Mouse (Mus musculus) retina, adult 2 months (tissue): ENCODE data around the gene Kcnrg.
"Not testable (repeated sequence)": the region's sequence is repeated elsewhere in the genome, so short reads cannot be mapped to it uniquely, and the experiment has no call there.

Experiments used
- DNase-seq: peaks from one replicate; pipeline ENCODE4 v3.0.0-alpha.2; 2012; ENCODE audit warnings: low read depth, low spot score

The Kcnrg gene

GRCm38 (mm10) chr14:61607157-61607556, at the start of gene Kcnrg:
Gene Kcnrg (plus strand): TSS chr14:61607457.
- no peak for DNase-seq

GRCm38 (mm10) chr14:61558901-61559300, 48.4 kb upstream of the Kcnrg start:
- no peak for DNase-seq

- DNase-seq = no peak
Observed at GRCm38 (mm10) chr14:61559856-61560255, 47.4 kb upstream of the Kcnrg start.

GRCm38 (mm10) chr14:61566211-61566610, 41.0 kb upstream of the Kcnrg start:
- not testable (repeated sequence) for DNase-seq

GRCm38 (mm10) chr14:61569344-61569743, 37.9 kb upstream of the Kcnrg start:
- DNase-seq = no peak

- peak; percentile 64 for DNase-seq
Observed at GRCm38 (mm10) chr14:61571366-61571765, 35.9 kb upstream of the Kcnrg start.

- no peak for DNase-seq
Observed at GRCm38 (mm10) chr14:61572131-61572530, 35.1 kb upstream of the Kcnrg start.

- no peak for DNase-seq
Observed at GRCm38 (mm10) chr14:61575066-61575465, 32.2 kb upstream of the Kcnrg start.

- DNase-seq = no peak
Observed at GRCm38 (mm10) chr14:61575941-61576340, 31.3 kb upstream of the Kcnrg start.

- DNase-seq = no peak
Observed at GRCm38 (mm10) chr14:61589288-61590065, 17.8 kb upstream of the Kcnrg start.

GRCm38 (mm10) chr14:61596719-61597426, 10.4 kb upstream of the Kcnrg start:
- DNase-seq = no peak

- no peak for DNase-seq
Observed at GRCm38 (mm10) chr14:61597968-61598367, 9.3 kb upstream of the Kcnrg start, which contains the start of gene Trim13. Gene Trim13 (plus strand): TSS chr14:61598247.

GRCm38 (mm10) chr14:61599057-61599806, 8.0 kb upstream of the Kcnrg start:
- DNase-seq = peak; percentile 54

- no peak for DNase-seq
Observed at GRCm38 (mm10) chr14:61601348-61601747, 5.9 kb upstream of the Kcnrg start.

- no peak for DNase-seq
Observed at GRCm38 (mm10) chr14:61603069-61603755, 4.0 kb upstream of the Kcnrg start.

- DNase-seq = no peak
Observed at GRCm38 (mm10) chr14:61604081-61604480, 3.2 kb upstream of the Kcnrg start.

GRCm38 (mm10) chr14:61606088-61606487, 1.2 kb upstream of the Kcnrg start:
- DNase-seq = not testable (repeated sequence)

GRCm38 (mm10) chr14:61611766-61612165, 4.5 kb downstream of the Kcnrg start:
- no peak for DNase-seq

- DNase-seq = no peak
Observed at GRCm38 (mm10) chr14:61613319-61613718, 6.1 kb downstream of the Kcnrg start.

- DNase-seq = no peak
Observed at GRCm38 (mm10) chr14:61620371-61620770, 13.1 kb downstream of the Kcnrg start.

GRCm38 (mm10) chr14:61635969-61636368, 28.7 kb downstream of the Kcnrg start:
- no peak for DNase-seq

GRCm38 (mm10) chr14:61642668-61643067, 35.4 kb downstream of the Kcnrg start:
- DNase-seq = no peak
